Mouse (Mus musculus): ENCODE measurements around the gene Blmh.

The Blmh gene

GRCm38 (mm10) chr11:76924759-76925236 lies at the start of gene Blmh:
Gene Blmh, plus strand, starts transcription at chr11:76924809.
- DNase-seq: peak; percentile 52

DNA sequence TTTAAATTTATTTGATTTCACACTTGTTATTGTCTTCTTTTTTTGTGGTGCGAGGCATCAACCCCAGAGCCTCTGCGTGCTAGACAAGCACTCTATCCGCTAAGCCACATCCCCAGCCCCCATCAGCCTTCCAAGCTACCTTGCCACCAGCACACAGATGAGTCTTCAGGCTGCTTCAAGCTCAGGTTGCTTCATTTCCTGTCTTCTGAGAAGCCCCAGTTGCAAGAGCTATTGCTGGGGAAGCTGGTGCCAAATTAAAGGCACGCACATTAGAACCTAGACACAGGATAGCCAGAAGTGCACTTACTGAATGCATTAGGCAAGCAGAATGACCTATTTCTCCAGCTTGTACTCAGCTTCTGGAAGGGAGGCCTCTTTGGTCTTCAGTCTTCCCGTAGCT lies 44.8 kb upstream of the Blmh start:
- no peak for DNase-seq

- no peak for DNase-seq
Observed at GRCm38 (mm10) chr11:76884451-76884850, 40.2 kb upstream of the Blmh start.

- peak; percentile 75 for DNase-seq
Observed at GRCm38 (mm10) chr11:76889339-76890164, 35.1 kb upstream of the Blmh start.

- no peak for DNase-seq
Observed at GRCm38 (mm10) chr11:76891171-76891570, 33.4 kb upstream of the Blmh start.

DNA sequence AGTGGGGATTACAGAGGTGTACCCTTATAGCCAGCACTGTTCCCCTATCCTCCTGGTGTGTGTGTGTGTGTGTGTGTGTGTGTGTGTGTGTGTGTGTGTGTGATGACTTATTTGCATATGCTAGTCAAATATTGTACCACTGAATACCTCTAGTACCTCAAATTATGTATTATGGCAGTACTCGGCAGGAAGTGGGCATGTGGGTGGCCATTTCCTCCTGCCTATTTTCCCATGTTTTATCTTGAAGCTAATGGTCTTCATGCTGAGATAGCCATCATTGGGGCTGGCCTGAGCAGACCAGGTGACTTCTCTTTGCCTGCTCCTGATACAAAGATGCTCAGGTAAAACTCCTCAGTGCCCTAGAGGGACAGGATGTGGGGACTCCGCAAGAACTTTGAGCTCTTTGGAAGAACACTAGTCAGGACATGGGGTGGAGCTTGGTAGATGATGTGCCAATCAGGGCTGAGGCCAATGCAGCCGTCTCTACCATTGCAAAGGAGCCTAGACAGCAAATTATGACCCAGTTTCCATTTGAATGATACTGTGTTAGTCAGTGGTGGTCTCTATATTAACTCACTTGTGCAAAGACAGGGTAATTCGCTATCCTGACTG lies 32.8 kb upstream of the Blmh start:
- no peak for DNase-seq

DNA sequence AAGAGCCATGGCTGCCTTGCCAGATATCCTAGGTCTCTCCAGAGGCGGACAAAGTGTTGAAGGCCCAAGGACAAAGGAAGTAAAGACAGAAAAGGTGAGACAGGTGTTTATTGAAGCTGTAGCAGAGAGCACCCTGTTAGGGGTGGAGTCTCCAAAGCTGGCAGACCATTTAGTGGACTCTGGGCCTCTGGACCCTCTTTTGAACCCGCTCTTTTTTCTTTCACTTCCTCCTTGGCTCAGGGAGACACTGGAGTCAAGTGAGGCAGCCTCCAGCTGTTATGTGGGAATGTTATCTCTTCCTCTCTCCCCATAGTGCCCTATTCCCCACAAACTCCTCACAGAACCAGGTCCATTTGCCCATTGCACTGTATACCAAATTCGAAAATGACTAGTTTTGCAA lies 31.6 kb upstream of the Blmh start:
- DNase-seq: peak; percentile 42

DNA sequence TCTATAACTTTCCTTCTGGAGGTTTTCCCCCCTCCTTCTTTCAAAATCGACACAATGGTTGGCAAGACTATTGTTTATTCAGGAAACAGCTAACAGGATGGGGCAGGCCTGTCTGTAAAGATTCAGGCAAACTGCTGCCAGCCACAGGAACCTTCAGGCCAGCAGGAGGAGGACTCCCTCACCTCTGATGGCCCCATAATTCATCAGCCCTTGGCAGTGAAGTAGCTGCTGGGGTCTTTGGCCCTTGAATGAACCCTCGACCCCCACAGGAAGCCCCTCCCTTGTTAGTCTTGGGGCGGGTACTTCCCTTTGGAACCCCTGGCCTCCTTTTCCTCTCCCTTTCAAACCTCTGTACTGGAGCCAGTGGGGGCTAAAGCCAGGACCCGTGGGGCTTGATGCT lies 31.0 kb upstream of the Blmh start:
- DNase-seq: peak; percentile 72

DNA sequence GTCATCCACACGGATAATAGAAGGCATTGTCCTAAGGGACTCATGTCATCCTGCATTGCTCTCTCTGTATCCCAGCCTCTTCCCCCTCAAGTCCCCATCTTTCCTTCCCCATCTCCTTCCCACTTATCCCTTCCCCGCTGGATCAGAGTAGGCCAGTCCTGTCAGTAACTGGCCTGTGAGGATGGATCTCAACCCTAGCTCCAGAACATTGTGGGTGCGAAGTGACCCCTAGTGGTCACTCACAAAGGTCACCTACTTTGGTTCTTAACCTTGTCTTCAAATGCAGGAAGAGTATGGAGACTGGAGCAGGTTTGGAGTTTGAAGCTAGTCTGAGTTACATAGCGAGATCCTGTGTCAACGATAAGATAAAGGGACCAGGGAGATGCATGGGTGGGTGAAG lies 30.4 kb upstream of the Blmh start:
- DNase-seq: peak; percentile 74

GRCm38 (mm10) chr11:76896360-76896759 lies 28.2 kb upstream of the Blmh start:
- no peak for DNase-seq

DNA sequence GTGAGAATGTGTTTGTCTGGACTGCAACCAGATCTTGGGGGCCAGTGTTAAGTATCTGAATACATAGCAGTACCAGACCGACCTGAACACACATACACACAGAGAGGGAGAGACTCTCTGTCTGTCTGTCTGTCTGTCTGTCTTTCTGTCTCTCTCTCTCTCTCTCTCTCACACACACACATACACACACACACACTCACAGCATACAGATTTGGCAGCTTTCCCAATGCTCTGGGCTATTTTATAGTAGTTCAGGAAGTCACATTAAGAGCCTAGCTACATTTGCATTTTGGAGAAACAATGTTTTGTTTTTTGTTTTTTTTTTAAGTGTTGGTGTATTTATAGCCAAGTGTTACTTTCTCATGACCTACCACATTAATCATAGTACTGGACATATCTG lies 27.5 kb upstream of the Blmh start:
- DNase-seq: no peak

DNA sequence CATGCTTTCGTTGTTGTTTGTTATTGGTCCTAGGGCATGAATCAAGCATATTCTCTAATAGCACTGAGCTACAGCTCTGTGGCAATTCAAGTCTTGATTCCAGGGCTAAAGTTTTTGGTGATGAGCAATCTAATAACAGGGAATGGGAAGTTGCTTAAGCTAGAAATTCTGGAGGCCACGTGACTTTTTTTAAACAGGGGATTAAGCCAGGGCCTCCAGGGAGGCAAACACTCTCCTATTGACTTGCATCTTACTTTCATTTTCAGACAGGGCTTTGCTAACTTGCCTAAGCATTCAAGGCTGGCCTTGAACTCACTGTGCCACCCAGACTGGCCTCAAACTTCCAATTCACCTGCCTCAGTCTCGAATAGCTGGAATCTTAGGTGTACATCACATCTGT lies 26.7 kb upstream of the Blmh start:
- DNase-seq: no peak

DNA sequence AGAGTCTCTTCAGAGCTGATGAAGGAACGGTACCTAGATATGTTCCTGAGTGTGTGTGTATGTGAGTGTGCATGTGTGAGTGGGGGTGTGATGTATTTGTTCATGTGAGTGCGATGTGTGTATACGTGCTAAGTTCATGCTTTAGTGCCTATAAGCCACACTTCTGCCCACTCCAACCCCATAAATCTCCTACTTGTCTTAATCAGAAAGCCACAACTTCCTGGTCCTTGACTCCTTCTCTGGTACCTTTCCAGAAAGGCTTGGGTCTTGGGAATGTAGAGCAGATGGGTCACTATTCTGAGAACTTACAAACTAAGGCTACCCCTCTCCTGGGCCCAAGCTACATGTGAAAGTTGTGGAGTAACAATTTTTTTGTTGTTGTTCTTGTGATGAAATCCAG lies 25.9 kb upstream of the Blmh start:
- DNase-seq: no peak

DNA sequence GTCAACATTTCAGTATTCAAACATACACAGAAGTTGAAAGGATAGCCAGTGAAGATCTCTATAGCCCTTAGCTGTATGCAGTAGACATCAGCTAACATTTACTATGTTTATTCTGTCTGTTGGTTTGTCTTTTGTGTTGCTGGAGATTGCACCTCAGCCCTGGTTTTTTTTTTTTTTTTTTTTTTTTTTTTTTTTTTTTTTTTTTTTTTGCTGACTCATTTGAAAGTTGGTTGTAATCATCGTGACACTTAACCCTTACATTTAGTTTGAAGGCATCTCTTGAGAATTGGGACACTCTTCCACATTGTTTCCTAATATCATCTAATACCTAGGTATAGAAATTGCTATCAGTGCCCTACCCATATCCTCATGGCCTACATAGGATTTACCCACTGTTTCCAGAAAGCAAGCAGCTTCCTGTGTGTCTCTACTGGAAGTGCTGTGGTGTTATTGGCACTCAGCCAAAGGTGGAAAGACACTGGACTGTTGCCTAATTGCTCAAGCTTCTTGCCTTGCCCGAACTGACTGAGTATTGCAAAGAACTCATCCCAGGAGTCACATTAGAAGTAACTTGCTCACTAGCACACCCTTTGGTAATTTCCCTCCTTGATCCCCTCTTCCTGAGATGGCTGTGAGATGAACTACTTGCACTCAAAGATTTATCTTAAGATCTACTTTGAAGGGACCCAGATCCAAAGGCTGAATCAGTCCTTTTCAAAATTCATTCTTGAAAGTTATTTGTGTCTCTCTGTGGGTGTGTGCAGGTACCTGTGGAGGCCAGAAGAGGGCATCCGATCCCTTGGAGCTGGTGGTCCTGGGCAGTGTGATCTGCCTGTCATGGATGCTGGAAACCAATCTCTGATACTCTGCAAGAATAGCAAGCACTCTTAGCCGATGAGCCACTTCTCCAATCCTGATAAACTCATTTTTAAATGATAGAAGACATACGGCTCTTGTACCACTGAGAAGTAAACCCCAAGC lies 24.6 kb upstream of the Blmh start:
- DNase-seq: peak; percentile 81

GRCm38 (mm10) chr11:76901579-76902361 lies 22.8 kb upstream of the Blmh start, which contains the start of gene Tmigd1:
Gene Tmigd1, plus strand, starts transcription at chr11:76902159.
- no peak for DNase-seq

- DNase-seq: peak; percentile 64
Observed at GRCm38 (mm10) chr11:76904340-76904739, 20.3 kb upstream of the Blmh start.

DNA sequence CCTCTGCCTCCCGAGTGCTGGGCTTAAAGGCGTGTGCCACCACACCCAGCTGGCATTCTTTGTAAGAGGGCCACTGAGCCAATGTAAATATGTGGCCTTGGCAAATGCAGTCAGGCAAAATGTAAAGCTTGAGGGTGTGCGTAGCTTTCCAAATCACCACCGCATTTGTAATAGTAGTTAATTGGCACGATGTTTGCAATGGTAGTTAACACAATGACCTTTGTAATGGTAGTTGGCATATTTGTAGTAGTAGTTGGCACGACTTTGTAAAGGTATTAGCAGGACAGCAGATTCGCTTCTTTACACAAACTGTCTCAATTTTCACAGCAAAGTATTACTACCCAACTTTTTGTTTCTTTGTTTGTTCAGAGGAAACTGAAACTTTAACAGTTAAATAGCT lies 16.0 kb upstream of the Blmh start:
- peak; percentile 54 for DNase-seq

- peak; percentile 88 for DNase-seq
Observed at GRCm38 (mm10) chr11:76911325-76912054, 13.1 kb upstream of the Blmh start.

- peak; percentile 70 for DNase-seq
Observed at GRCm38 (mm10) chr11:76912055-76912395, 12.6 kb upstream of the Blmh start.

GRCm38 (mm10) chr11:76914366-76914765 lies 10.2 kb upstream of the Blmh start:
- no peak for DNase-seq

DNA sequence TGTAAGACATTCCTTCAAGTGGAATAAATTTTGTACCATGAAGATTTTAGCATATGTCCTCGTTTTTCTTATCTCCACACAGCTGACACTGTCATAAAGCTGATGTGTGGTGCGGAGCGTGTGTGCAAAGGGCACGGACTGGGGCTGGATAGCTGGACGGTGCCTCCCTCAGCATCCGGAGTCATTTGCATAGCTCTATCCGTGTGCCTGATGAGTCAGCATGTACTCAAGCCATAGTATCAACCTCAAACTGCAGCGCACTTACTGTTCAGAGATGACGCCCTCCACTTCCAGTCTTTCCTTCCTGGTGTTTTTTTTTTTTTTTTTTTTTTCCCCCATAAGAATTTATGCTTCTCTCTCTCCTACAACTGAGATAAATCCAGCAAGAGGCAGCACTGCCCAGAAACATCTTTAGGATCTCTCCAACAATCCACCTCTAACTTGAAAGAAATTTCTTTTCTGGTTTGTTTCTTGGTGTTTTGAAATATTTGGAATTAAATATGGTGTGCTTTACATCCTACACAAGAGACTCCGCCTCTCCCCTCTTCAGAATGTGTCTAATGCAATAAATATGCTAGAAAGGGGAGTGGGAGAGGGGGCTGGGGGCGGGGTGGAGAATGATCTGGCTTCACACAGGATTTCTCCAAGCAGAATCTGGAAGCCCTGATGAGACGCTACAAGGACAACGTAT lies 7.9 kb upstream of the Blmh start:
- no peak for DNase-seq
